Mouse (Mus musculus): ENCODE data around the gene Rasgrf2. TPM values are rescaled to one million over a fixed set of nuclear protein-coding genes. Genes with fewer than 3 reads are reported as not detected.

Rasgrf2 gene
- polyA plus RNA-seq, 1 experiment from 2014 or later, result 0.41 TPM

- H3K27ac ChIP-seq (ENCODE audit: low read length), result no peak overlapping the region
- 57% methylated on average over 1 of the region's 1 CpGs for WGBS
- H3K4me3 ChIP-seq (ENCODE audit: low read length), result no peak overlapping the region
- H3K9me3 ChIP-seq (replicated peaks; ENCODE audit: control insufficient read depth, low read length), result no peaks in the 10 kb centered on the region
- H3K36me3 ChIP-seq (ENCODE audit: control insufficient read depth, insufficient read depth), result no peaks in the 10 kb centered on the region
- no peak for ATAC-seq (replicated peaks; ENCODE audit: extremely low read depth, insufficient read depth, low FRiP score)
- no peaks in the 10 kb centered on the region for H3K27me3 ChIP-seq (ENCODE audit: control insufficient read depth, insufficient read depth, low read length)
- H3K9ac ChIP-seq (ENCODE audit: low read length), result no peak overlapping the region
- H3K4me1 ChIP-seq (ENCODE audit: control insufficient read depth, insufficient read depth, low read length), result no peaks in the 10 kb centered on the region
- no peak overlapping the region for H3K4me2 ChIP-seq (ENCODE audit: low read depth, low read length)
These were observed 192.6 kb downstream of the Rasgrf2 start for GRCm38 (mm10) chr13:91938826-91939225.

- H3K9me3 ChIP-seq (replicated peaks; ENCODE audit: control insufficient read depth, low read length), result no peaks in the 10 kb centered on the region
- WGBS, result 71% methylated on average over 2 of the region's 2 CpGs
- H3K36me3 ChIP-seq (ENCODE audit: control insufficient read depth, insufficient read depth), result no peaks in the 10 kb centered on the region
- no peak overlapping the region for H3K27ac ChIP-seq (ENCODE audit: low read length)
- no peaks in the 10 kb centered on the region for H3K27me3 ChIP-seq (ENCODE audit: control insufficient read depth, insufficient read depth, low read length)
- no peak overlapping the region for H3K9ac ChIP-seq (ENCODE audit: low read length)
- H3K4me2 ChIP-seq (ENCODE audit: low read depth, low read length), result no peak overlapping the region
- ATAC-seq (replicated peaks; ENCODE audit: extremely low read depth, insufficient read depth, low FRiP score), result no peak
- no peak overlapping the region for H3K4me3 ChIP-seq (ENCODE audit: low read length)
- H3K4me1 ChIP-seq (ENCODE audit: control insufficient read depth, insufficient read depth, low read length), result no peaks in the 10 kb centered on the region
These were observed 194.2 kb downstream of the Rasgrf2 start for GRCm38 (mm10) chr13:91937232-91937631.

- no peaks in the 10 kb centered on the region for H3K9me3 ChIP-seq (replicated peaks; ENCODE audit: control insufficient read depth, low read length)
- WGBS, result 78% methylated on average over 1 of the region's 1 CpGs
- H3K4me1 ChIP-seq (ENCODE audit: control insufficient read depth, insufficient read depth, low read length), result no peaks in the 10 kb centered on the region
- no peak overlapping the region for H3K9ac ChIP-seq (ENCODE audit: low read length)
- H3K27ac ChIP-seq (ENCODE audit: low read length), result no peak overlapping the region
- H3K27me3 ChIP-seq (ENCODE audit: control insufficient read depth, insufficient read depth, low read length), result no peaks in the 10 kb centered on the region
- no peak for ATAC-seq (replicated peaks; ENCODE audit: extremely low read depth, insufficient read depth, low FRiP score)
- no peaks in the 10 kb centered on the region for H3K36me3 ChIP-seq (ENCODE audit: control insufficient read depth, insufficient read depth)
- no peak overlapping the region for H3K4me2 ChIP-seq (ENCODE audit: low read depth, low read length)
- no peak overlapping the region for H3K4me3 ChIP-seq (ENCODE audit: low read length)
These were observed 199.3 kb downstream of the Rasgrf2 start for GRCm38 (mm10) chr13:91932122-91932521.

- H3K27me3 ChIP-seq (ENCODE audit: control insufficient read depth, insufficient read depth, low read length), result no peaks in the 10 kb centered on the region
- no peak overlapping the region for H3K4me2 ChIP-seq (ENCODE audit: low read depth, low read length)
- 56% methylated on average over 7 of the region's 7 CpGs for WGBS
- H3K4me3 ChIP-seq (ENCODE audit: low read length), result no peak overlapping the region
- no peaks in the 10 kb centered on the region for H3K36me3 ChIP-seq (ENCODE audit: control insufficient read depth, insufficient read depth)
- H3K9ac ChIP-seq (ENCODE audit: low read length), result no peak overlapping the region
- ATAC-seq (replicated peaks; ENCODE audit: extremely low read depth, insufficient read depth, low FRiP score), result no peak
- no peaks in the 10 kb centered on the region for H3K9me3 ChIP-seq (replicated peaks; ENCODE audit: control insufficient read depth, low read length)
- H3K4me1 ChIP-seq (ENCODE audit: control insufficient read depth, insufficient read depth, low read length), result no peaks in the 10 kb centered on the region
- no peak overlapping the region for H3K27ac ChIP-seq (ENCODE audit: low read length)
These were observed 201.3 kb downstream of the Rasgrf2 start for GRCm38 (mm10) chr13:91929943-91930726.

GRCm38 (mm10) chr13:91928605-91929389 is 202.7 kb downstream of the Rasgrf2 start:
- Histone ChIP-seq H3K4me2 (ENCODE audit: low read depth, low read length) (no peak overlapping the region), H3K4me1 (ENCODE audit: control insufficient read depth, insufficient read depth, low read length) (no peaks in the 10 kb centered on the region), H3K36me3 (ENCODE audit: control insufficient read depth, insufficient read depth) (no peaks in the 10 kb centered on the region), H3K27ac (ENCODE audit: low read length) (no peak overlapping the region), H3K27me3 (ENCODE audit: control insufficient read depth, insufficient read depth, low read length) (no peaks in the 10 kb centered on the region), H3K9ac (ENCODE audit: low read length) (no peak overlapping the region), H3K9me3 (replicated peaks; ENCODE audit: control insufficient read depth, low read length) (no peaks in the 10 kb centered on the region), H3K4me3 (ENCODE audit: low read length) (no peak overlapping the region)
- ATAC-seq (replicated peaks; ENCODE audit: extremely low read depth, insufficient read depth, low FRiP score), result no peak
- 73% methylated on average over 4 of the region's 4 CpGs for WGBS

- WGBS, result 50% methylated on average over 3 of the region's 3 CpGs
- no peaks in the 10 kb centered on the region for H3K27me3 ChIP-seq (ENCODE audit: control insufficient read depth, insufficient read depth, low read length)
These were observed 210.4 kb downstream of the Rasgrf2 start for GRCm38 (mm10) chr13:91921010-91921409.

GRCm38 (mm10) chr13:91918764-91919163 is 212.7 kb downstream of the Rasgrf2 start:
- Histone ChIP-seq H3K27ac (ENCODE audit: low read length) (no peak overlapping the region), H3K9me3 (replicated peaks; ENCODE audit: control insufficient read depth, low read length) (no peaks in the 10 kb centered on the region), H3K27me3 (ENCODE audit: control insufficient read depth, insufficient read depth, low read length) (no peaks in the 10 kb centered on the region), H3K4me1 (ENCODE audit: control insufficient read depth, insufficient read depth, low read length) (no peaks in the 10 kb centered on the region), H3K4me2 (ENCODE audit: low read depth, low read length) (no peak overlapping the region), H3K4me3 (ENCODE audit: low read length) (no peak overlapping the region), H3K36me3 (ENCODE audit: control insufficient read depth, insufficient read depth) (no peaks in the 10 kb centered on the region), H3K9ac (ENCODE audit: low read length) (no peak overlapping the region)
- no peak for ATAC-seq (replicated peaks; ENCODE audit: extremely low read depth, insufficient read depth, low FRiP score)
- WGBS, result 90% methylated on average over 5 of the region's 5 CpGs

More at GRCm38 (mm10) chr13:91921010-91921409, 210.4 kb downstream of the Rasgrf2 start:
- Histone ChIP-seq H3K27ac (ENCODE audit: low read length) (no peak overlapping the region), H3K4me3 (ENCODE audit: low read length) (no peak overlapping the region), H3K9ac (ENCODE audit: low read length) (no peak overlapping the region), H3K4me1 (ENCODE audit: control insufficient read depth, insufficient read depth, low read length) (no peaks in the 10 kb centered on the region), H3K4me2 (ENCODE audit: low read depth, low read length) (no peak overlapping the region), H3K9me3 (replicated peaks; ENCODE audit: control insufficient read depth, low read length) (no peaks in the 10 kb centered on the region), H3K36me3 (ENCODE audit: control insufficient read depth, insufficient read depth) (no peaks in the 10 kb centered on the region)
- no peak for ATAC-seq (replicated peaks; ENCODE audit: extremely low read depth, insufficient read depth, low FRiP score)

GRCm38 (mm10) chr13:91917835-91918234 is 213.6 kb downstream of the Rasgrf2 start:
- Histone ChIP-seq H3K36me3 (ENCODE audit: control insufficient read depth, insufficient read depth) (no peaks in the 10 kb centered on the region), H3K9ac (ENCODE audit: low read length) (no peak overlapping the region), H3K9me3 (replicated peaks; ENCODE audit: control insufficient read depth, low read length) (no peaks in the 10 kb centered on the region), H3K27me3 (ENCODE audit: control insufficient read depth, insufficient read depth, low read length) (no peaks in the 10 kb centered on the region), H3K4me1 (ENCODE audit: control insufficient read depth, insufficient read depth, low read length) (no peaks in the 10 kb centered on the region), H3K27ac (ENCODE audit: low read length) (no peak overlapping the region), H3K4me3 (ENCODE audit: low read length) (no peak overlapping the region), H3K4me2 (ENCODE audit: low read depth, low read length) (no peak overlapping the region)
- ATAC-seq (replicated peaks; ENCODE audit: extremely low read depth, insufficient read depth, low FRiP score), result no peak
- WGBS, result 79% methylated on average over 2 of the region's 2 CpGs

GRCm38 (mm10) chr13:91916308-91916707 is 215.1 kb downstream of the Rasgrf2 start:
- Histone ChIP-seq H3K4me2 (ENCODE audit: low read depth, low read length) (no peak overlapping the region), H3K27me3 (ENCODE audit: control insufficient read depth, insufficient read depth, low read length) (no peaks in the 10 kb centered on the region), H3K4me1 (ENCODE audit: control insufficient read depth, insufficient read depth, low read length) (peaks cover under 1% of the 10 kb centered on the region), H3K4me3 (ENCODE audit: low read length) (no peak overlapping the region), H3K36me3 (ENCODE audit: control insufficient read depth, insufficient read depth) (no peaks in the 10 kb centered on the region), H3K27ac (ENCODE audit: low read length) (no peak overlapping the region), H3K9me3 (replicated peaks; ENCODE audit: control insufficient read depth, low read length) (no peaks in the 10 kb centered on the region), H3K9ac (ENCODE audit: low read length) (no peak overlapping the region)
- no peak for ATAC-seq (replicated peaks; ENCODE audit: extremely low read depth, insufficient read depth, low FRiP score)
- WGBS, result 79% methylated on average over 5 of the region's 5 CpGs
